Mouse (Mus musculus): ENCODE measurements around the gene Cry2. TPM values are rescaled to one million over a fixed set of nuclear protein-coding genes. Genes with fewer than 3 reads are reported as not detected.

Gene Cry2
- polyA plus RNA-seq, 1 experiment from 2014 or later, result 53.4 TPM

GRCm38 (mm10) chr2:92471886-92472670 is 38.2 kb upstream of the Cry2 start:
- Histone ChIP-seq H3K27ac (ENCODE audit: low read length) (no peak overlapping the region), H3K4me1 (ENCODE audit: control insufficient read depth, insufficient read depth, low read length) (no peaks in the 10 kb centered on the region), H3K4me3 (ENCODE audit: low read depth, low read length) (no peak overlapping the region), H3K9me3 (replicated peaks; ENCODE audit: control insufficient read depth, low read length, poor library complexity, severe bottlenecking) (no peaks in the 10 kb centered on the region), H3K4me2 (ENCODE audit: low read length) (no peak overlapping the region), H3K36me3 (ENCODE audit: control insufficient read depth, insufficient read depth, low read length) (no peaks in the 10 kb centered on the region), H3K27me3 (ENCODE audit: control insufficient read depth, insufficient read depth, low read depth, low read length) (no peaks in the 10 kb centered on the region), H3K9ac (ENCODE audit: low read depth, low read length) (no peak overlapping the region)
- 86% methylated on average over 12 of the region's 12 CpGs for WGBS
- ATAC-seq, result no peak

GRCm38 (mm10) chr2:92464690-92465089 is 30.8 kb upstream of the Cry2 start:
- H3K9ac ChIP-seq (ENCODE audit: low read depth, low read length), result no peak overlapping the region
- ATAC-seq, result no peak
- WGBS, result 80% methylated on average over 3 of the region's 3 CpGs
- H3K4me2 ChIP-seq (ENCODE audit: low read length), result no peak overlapping the region
- peaks cover 6% of the 10 kb centered on the region for H3K4me1 ChIP-seq (ENCODE audit: control insufficient read depth, insufficient read depth, low read length)
- H3K4me3 ChIP-seq (ENCODE audit: low read depth, low read length), result no peak overlapping the region
- no peaks in the 10 kb centered on the region for H3K9me3 ChIP-seq (replicated peaks; ENCODE audit: control insufficient read depth, low read length, poor library complexity, severe bottlenecking)
- H3K27me3 ChIP-seq (ENCODE audit: control insufficient read depth, insufficient read depth, low read depth, low read length), result no peaks in the 10 kb centered on the region
- H3K36me3 ChIP-seq (ENCODE audit: control insufficient read depth, insufficient read depth, low read length), result no peaks in the 10 kb centered on the region
- H3K27ac ChIP-seq (ENCODE audit: low read length), result no peak overlapping the region

- Histone ChIP-seq H3K9ac (ENCODE audit: low read depth, low read length) (no peak overlapping the region), H3K4me3 (ENCODE audit: low read depth, low read length) (no peak overlapping the region), H3K27ac (ENCODE audit: low read length) (no peak overlapping the region), H3K36me3 (ENCODE audit: control insufficient read depth, insufficient read depth, low read length) (no peaks in the 10 kb centered on the region), H3K27me3 (ENCODE audit: control insufficient read depth, insufficient read depth, low read depth, low read length) (no peaks in the 10 kb centered on the region), H3K4me1 (ENCODE audit: control insufficient read depth, insufficient read depth, low read length) (peaks cover 33% of the 10 kb centered on the region), H3K4me2 (ENCODE audit: low read length) (no peak overlapping the region), H3K9me3 (replicated peaks; ENCODE audit: control insufficient read depth, low read length, poor library complexity, severe bottlenecking) (no peaks in the 10 kb centered on the region)
- no peak for ATAC-seq
- 95% methylated on average over 1 of the region's 1 CpGs for WGBS
Observed at GRCm38 (mm10) chr2:92461215-92461614, 27.4 kb upstream of the Cry2 start.

GRCm38 (mm10) chr2:92459921-92460707 is 26.3 kb upstream of the Cry2 start, which contains the start of gene Slc35c1:
TSS of gene Slc35c1 (minus strand) at chr2:92460538.
- H3K36me3 ChIP-seq (ENCODE audit: control insufficient read depth, insufficient read depth, low read length), result no peaks in the 10 kb centered on the region
- H3K4me1 ChIP-seq (ENCODE audit: control insufficient read depth, insufficient read depth, low read length), result peaks cover 40% of the 10 kb centered on the region
- WGBS, result 1% methylated on average over 33 of the region's 34 CpGs
- peak within 1 kb of the TSS; percentile 97 for H3K4me2 ChIP-seq (ENCODE audit: low read length)
- H3K9ac ChIP-seq (ENCODE audit: low read depth, low read length), result peak within 1 kb of the TSS; percentile 77
- peak; percentile 47 for ATAC-seq
- H3K4me3 ChIP-seq (ENCODE audit: low read depth, low read length), result peak within 1 kb of the TSS; percentile 85
- H3K27me3 ChIP-seq (ENCODE audit: control insufficient read depth, insufficient read depth, low read depth, low read length), result no peaks in the 10 kb centered on the region
- H3K27ac ChIP-seq (ENCODE audit: low read length), result peak within 1 kb of the TSS; percentile 71
- no peaks in the 10 kb centered on the region for H3K9me3 ChIP-seq (replicated peaks; ENCODE audit: control insufficient read depth, low read length, poor library complexity, severe bottlenecking)

- peak overlapping the region; percentile 71 for H3K27ac ChIP-seq (ENCODE audit: low read length)
Observed at GRCm38 (mm10) chr2:92459141-92459920, 25.5 kb upstream of the Cry2 start.

GRCm38 (mm10) chr2:92458481-92458880 is 24.6 kb upstream of the Cry2 start:
- peaks cover 40% of the 10 kb centered on the region for H3K4me1 ChIP-seq (ENCODE audit: control insufficient read depth, insufficient read depth, low read length)
- H3K4me2 ChIP-seq (ENCODE audit: low read length), result peak overlapping the region; percentile 97
- H3K9ac ChIP-seq (ENCODE audit: low read depth, low read length), result peak overlapping the region; percentile 77
- peaks cover 9% of the 10 kb centered on the region for H3K36me3 ChIP-seq (ENCODE audit: control insufficient read depth, insufficient read depth, low read length)
- no peak for ATAC-seq
- H3K4me3 ChIP-seq (ENCODE audit: low read depth, low read length), result peak overlapping the region; percentile 85
- H3K27me3 ChIP-seq (ENCODE audit: control insufficient read depth, insufficient read depth, low read depth, low read length), result no peaks in the 10 kb centered on the region
- H3K27ac ChIP-seq (ENCODE audit: low read length), result no peak overlapping the region
- WGBS, result 72% methylated on average over 13 of the region's 13 CpGs
- H3K9me3 ChIP-seq (replicated peaks; ENCODE audit: control insufficient read depth, low read length, poor library complexity, severe bottlenecking), result no peaks in the 10 kb centered on the region

More at GRCm38 (mm10) chr2:92459141-92459920, 25.5 kb upstream of the Cry2 start:
- Histone ChIP-seq H3K4me1 (ENCODE audit: control insufficient read depth, insufficient read depth, low read length) (peaks cover 40% of the 10 kb centered on the region), H3K4me2 (ENCODE audit: low read length) (peak overlapping the region; percentile 97), H3K9ac (ENCODE audit: low read depth, low read length) (peak overlapping the region; percentile 77), H3K36me3 (ENCODE audit: control insufficient read depth, insufficient read depth, low read length) (peaks cover 3% of the 10 kb centered on the region), H3K9me3 (replicated peaks; ENCODE audit: control insufficient read depth, low read length, poor library complexity, severe bottlenecking) (no peaks in the 10 kb centered on the region), H3K27me3 (ENCODE audit: control insufficient read depth, insufficient read depth, low read depth, low read length) (no peaks in the 10 kb centered on the region), H3K4me3 (ENCODE audit: low read depth, low read length) (peak overlapping the region; percentile 85)
- ATAC-seq, result peak; percentile 93
- WGBS, result under 1% methylated on average over 55 of the region's 55 CpGs

- H3K9ac ChIP-seq (ENCODE audit: low read depth, low read length), result peak overlapping the region; percentile 38
- H3K27ac ChIP-seq (ENCODE audit: low read length), result no peak overlapping the region
- H3K9me3 ChIP-seq (replicated peaks; ENCODE audit: control insufficient read depth, low read length, poor library complexity, severe bottlenecking), result no peaks in the 10 kb centered on the region
- peaks cover 40% of the 10 kb centered on the region for H3K4me1 ChIP-seq (ENCODE audit: control insufficient read depth, insufficient read depth, low read length)
- H3K4me3 ChIP-seq (ENCODE audit: low read depth, low read length), result no peak overlapping the region
- H3K36me3 ChIP-seq (ENCODE audit: control insufficient read depth, insufficient read depth, low read length), result peaks cover 13% of the 10 kb centered on the region
- H3K27me3 ChIP-seq (ENCODE audit: control insufficient read depth, insufficient read depth, low read depth, low read length), result no peaks in the 10 kb centered on the region
- no peak for ATAC-seq
- WGBS, result 75% methylated on average over 8 of the region's 8 CpGs
- H3K4me2 ChIP-seq (ENCODE audit: low read length), result peak overlapping the region; percentile 36
Observed at GRCm38 (mm10) chr2:92456970-92457530, 23.2 kb upstream of the Cry2 start.

GRCm38 (mm10) chr2:92455704-92456103 is 21.9 kb upstream of the Cry2 start:
- no peak overlapping the region; the same call in 1 of the 2 replicates for H3K4me2 ChIP-seq (ENCODE audit: low read length)
- H3K27ac ChIP-seq (ENCODE audit: low read length), result no peak overlapping the region
- H3K36me3 ChIP-seq (ENCODE audit: control insufficient read depth, insufficient read depth, low read length), result peaks cover 13% of the 10 kb centered on the region
- no peak for ATAC-seq
- WGBS, result 38% methylated on average over 1 of the region's 3 CpGs
- peaks cover 40% of the 10 kb centered on the region for H3K4me1 ChIP-seq (ENCODE audit: control insufficient read depth, insufficient read depth, low read length)
- no peaks in the 10 kb centered on the region for H3K9me3 ChIP-seq (replicated peaks; ENCODE audit: control insufficient read depth, low read length, poor library complexity, severe bottlenecking)
- no peak overlapping the region for H3K9ac ChIP-seq (ENCODE audit: low read depth, low read length)
- no peak overlapping the region for H3K4me3 ChIP-seq (ENCODE audit: low read depth, low read length)
- no peaks in the 10 kb centered on the region for H3K27me3 ChIP-seq (ENCODE audit: control insufficient read depth, insufficient read depth, low read depth, low read length)

Data from midbrain, embryonic 16.5 days (tissue).